Mouse (Mus musculus) midbrain, embryonic 14.5 days (tissue): ENCODE measurements around the gene Ahctf1. TPM values are rescaled to one million over a fixed set of nuclear protein-coding genes. Genes with fewer than 3 reads are reported as not detected.
"Not testable (repeated sequence)": the region's sequence is repeated elsewhere in the genome, so short reads cannot be mapped to it uniquely, and the experiment has no call there.

Experiments used
- ATAC-seq: fragments of 200-750 bp; cut with Nextera tagmentation; 2 replicates; pipeline ENCODE4 v1.8.0; 2017; ENCODE audit warnings: moderate number of reproducible peaks, moderate library complexity; ENCODE audit not compliant: low FRiP score, low TSS enrichment
- DNase-seq: peaks from one replicate; pipeline ENCODE4 v3.0.0-alpha.2; 2015
- H3K27ac ChIP-seq: fragments of 300-500 bp; sonication (generic); replicated peaks from 2 replicates; pipeline ENCODE4 v1.5.1; 2014; ENCODE audit warnings: mild to moderate bottlenecking, low read depth, low read length, moderate library complexity
- H3K27me3 ChIP-seq: fragments of 300-500 bp; sonication (generic); 2 replicates; pipeline ENCODE4 v1.6.1; 2014; ENCODE audit warnings: low read length, control low read depth, mixed read lengths; ENCODE audit not compliant: control insufficient read depth, insufficient read depth
- H3K36me3 ChIP-seq: fragments of 300-500 bp; sonication (generic); 2 replicates; pipeline ENCODE4 v1.6.1; 2014; ENCODE audit warnings: low read length, control low read depth; ENCODE audit not compliant: control insufficient read depth, insufficient read depth
- H3K4me1 ChIP-seq: fragments of 300-500 bp; sonication (generic); 2 replicates; pipeline ENCODE4 v1.6.1; 2014; ENCODE audit warnings: mild to moderate bottlenecking, antibody characterized with exemption, low read length, control low read depth; ENCODE audit not compliant: control insufficient read depth, insufficient read depth
- H3K4me2 ChIP-seq: fragments of 300-500 bp; sonication (generic); 2 replicates; pipeline ENCODE4 v1.6.1; 2014; ENCODE audit warnings: mild to moderate bottlenecking, low read length, moderate library complexity
- H3K4me3 ChIP-seq: fragments of 300-500 bp; sonication (generic); replicated peaks from 2 replicates; pipeline ENCODE4 v1.5.1; 2014; ENCODE audit warnings: low read depth, low read length
- H3K9ac ChIP-seq: fragments of 300-500 bp; sonication (generic); replicated peaks from 2 replicates; pipeline ENCODE4 v1.6.1; 2014; ENCODE audit warnings: mild to moderate bottlenecking, low read length, moderate library complexity
- H3K9me3 ChIP-seq: fragments of 300-500 bp; sonication (generic); 2 replicates; pipeline ENCODE4 v1.6.1; 2016; ENCODE audit warnings: low read length, control low read depth, mixed read lengths; ENCODE audit not compliant: control insufficient read depth
- WGBS: fragments of 180-500 bp; shearing (Covaris S2); extraction: QIAGEN DNeasy Blood & Tissue Kit; methylation state at CpG from one replicate; pipeline ENCODE4 v1.1.7; 2014; 5-methylcytosine and 5-hydroxymethylcytosine counted together
- polyA plus RNA-seq: library from polyadenylated mRNA; unstranded; fragments of >200 nt; fragmentation: Nextera tagmentation; extraction: Ambion mirVana; gene quantifications from 2 replicates; pipeline ENCODE4 v1.2.1, GENCODE M21; 2014

The Ahctf1 gene
- polyA plus RNA-seq, 1 experiment from 2014 or later, result 24.2 TPM

- Histone ChIP-seq H3K4me1 (no peaks in the 10 kb centered on the region), H3K4me2 (no peak overlapping the region), H3K9ac (no peak overlapping the region), H3K4me3 (no peak overlapping the region), H3K27me3 (no peaks in the 10 kb centered on the region), H3K9me3 (no peaks in the 10 kb centered on the region), H3K27ac (no peak overlapping the region), H3K36me3 (no peaks in the 10 kb centered on the region)
- 88% methylated on average over 1 of the region's 1 CpGs for WGBS
- no peak for ATAC-seq
- DNase-seq, result no peak
These were observed 32.4 kb upstream of the Ahctf1 start for GRCm38 (mm10) chr1:179835753-179836425.

GRCm38 (mm10) chr1:179833596-179833995 lies 30.1 kb upstream of the Ahctf1 start:
- Histone ChIP-seq H3K27me3 (no peaks in the 10 kb centered on the region), H3K9me3 (no peaks in the 10 kb centered on the region), H3K36me3 (no peaks in the 10 kb centered on the region), H3K4me1 (no peaks in the 10 kb centered on the region), H3K27ac (no peak overlapping the region), H3K9ac (no peak overlapping the region), H3K4me3 (no peak overlapping the region), H3K4me2 (no peak overlapping the region)
- DNase-seq (no peak), ATAC-seq (no peak)
- WGBS, result 91% methylated on average over 1 of the region's 1 CpGs

- ATAC-seq, result no peak
- no peak overlapping the region for H3K4me3 ChIP-seq
These were observed 29.3 kb upstream of the Ahctf1 start for GRCm38 (mm10) chr1:179832710-179833240.

GRCm38 (mm10) chr1:179828900-179829299 lies 25.4 kb upstream of the Ahctf1 start:
- Histone ChIP-seq H3K9ac (no peak overlapping the region), H3K4me3 (no peak overlapping the region), H3K36me3 (no peaks in the 10 kb centered on the region), H3K9me3 (no peaks in the 10 kb centered on the region), H3K4me1 (no peaks in the 10 kb centered on the region), H3K4me2 (no peak overlapping the region), H3K27ac (no peak overlapping the region), H3K27me3 (no peaks in the 10 kb centered on the region)
- no peak for ATAC-seq
- WGBS, result 85% methylated on average over 4 of the region's 4 CpGs
- no peak for DNase-seq

More at GRCm38 (mm10) chr1:179832710-179833240, 29.3 kb upstream of the Ahctf1 start:
- Histone ChIP-seq H3K4me2 (no peak overlapping the region), H3K9me3 (no peaks in the 10 kb centered on the region), H3K9ac (no peak overlapping the region), H3K4me1 (no peaks in the 10 kb centered on the region), H3K27me3 (no peaks in the 10 kb centered on the region), H3K27ac (no peak overlapping the region), H3K36me3 (no peaks in the 10 kb centered on the region)
- DNase-seq, result no peak
- WGBS, result 83% methylated on average over 7 of the region's 7 CpGs

GRCm38 (mm10) chr1:179828051-179828450 lies 24.6 kb upstream of the Ahctf1 start:
- Histone ChIP-seq H3K4me3 (no peak overlapping the region), H3K27ac (no peak overlapping the region), H3K27me3 (no peaks in the 10 kb centered on the region), H3K4me2 (no peak overlapping the region), H3K9me3 (no peaks in the 10 kb centered on the region), H3K36me3 (no peaks in the 10 kb centered on the region), H3K4me1 (no peaks in the 10 kb centered on the region), H3K9ac (no peak overlapping the region)
- WGBS, result 91% methylated on average over 5 of the region's 5 CpGs
- ATAC-seq (no peak), DNase-seq (no peak)

- no peak for DNase-seq
- H3K27me3 ChIP-seq, result no peaks in the 10 kb centered on the region
These were observed 21.1 kb upstream of the Ahctf1 start for GRCm38 (mm10) chr1:179824549-179824948.

GRCm38 (mm10) chr1:179818490-179819278 lies 15.2 kb upstream of the Ahctf1 start:
- not testable (repeated sequence) for H3K27me3 ChIP-seq, ATAC-seq, H3K9me3 ChIP-seq, H3K36me3 ChIP-seq, H3K4me1 ChIP-seq, H3K4me3 ChIP-seq, H3K9ac ChIP-seq, DNase-seq, H3K27ac ChIP-seq, H3K4me2 ChIP-seq
- WGBS, result 91% methylated on average over 11 of the region's 11 CpGs

More at GRCm38 (mm10) chr1:179824549-179824948, 21.1 kb upstream of the Ahctf1 start:
- no peak overlapping the region for H3K27ac ChIP-seq
- no peak overlapping the region for H3K4me3 ChIP-seq
- no peak for ATAC-seq
- no peaks in the 10 kb centered on the region for H3K9me3 ChIP-seq
- no peaks in the 10 kb centered on the region for H3K36me3 ChIP-seq
- no peaks in the 10 kb centered on the region for H3K4me1 ChIP-seq
- H3K9ac ChIP-seq, result no peak overlapping the region
- no peak overlapping the region for H3K4me2 ChIP-seq
- WGBS, result 77% methylated on average over 5 of the region's 5 CpGs

GRCm38 (mm10) chr1:179814616-179815015 lies 11.1 kb upstream of the Ahctf1 start:
- no peaks in the 10 kb centered on the region for H3K36me3 ChIP-seq
- no peaks in the 10 kb centered on the region for H3K4me1 ChIP-seq
- no peaks in the 10 kb centered on the region for H3K27me3 ChIP-seq
- 91% methylated on average over 2 of the region's 2 CpGs for WGBS
- DNase-seq, result no peak
- H3K9ac ChIP-seq, result no peak overlapping the region
- ATAC-seq, result no peak
- H3K4me2 ChIP-seq, result no peak overlapping the region
- H3K4me3 ChIP-seq, result no peak overlapping the region
- H3K9me3 ChIP-seq, result no peaks in the 10 kb centered on the region
- no peak overlapping the region for H3K27ac ChIP-seq
